Mouse (Mus musculus) forebrain, embryonic 13.5 days (tissue): Measurements from ENCODE around the gene Col9a3. TPM values are rescaled to one million over a fixed set of nuclear protein-coding genes. Genes with fewer than 3 reads are reported as not detected.

Source experiments
- ATAC-seq: fragments of 200-750 bp; cut with Nextera tagmentation; 2 replicates; pipeline ENCODE4 v1.8.0; 2017
- H3K27ac ChIP-seq: fragments of 300-500 bp; sonication (generic); 2 replicates; pipeline ENCODE4 v1.5.1; 2015; ENCODE audit warnings: inconsistent platforms, mild to moderate bottlenecking, moderate library complexity
- H3K27me3 ChIP-seq: fragments of 300-500 bp; sonication (generic); 2 replicates; pipeline ENCODE4 v1.6.1; 2015; ENCODE audit warnings: mild to moderate bottlenecking, inconsistent platforms
- H3K36me3 ChIP-seq: fragments of 300-500 bp; sonication (generic); 2 replicates; pipeline ENCODE4 v1.6.1; 2015; ENCODE audit warnings: mild to moderate bottlenecking, inconsistent platforms; ENCODE audit not compliant: poor library complexity, severe bottlenecking
- H3K4me1 ChIP-seq: fragments of 300-500 bp; sonication (generic); 2 replicates; pipeline ENCODE4 v1.6.1; 2015; ENCODE audit warnings: inconsistent platforms
- H3K4me2 ChIP-seq: fragments of 300-500 bp; sonication (generic); 2 replicates; pipeline ENCODE4 v1.6.1; 2015; ENCODE audit warnings: inconsistent platforms, mild to moderate bottlenecking, moderate library complexity
- H3K4me3 ChIP-seq: fragments of 300-500 bp; sonication (generic); 2 replicates; pipeline ENCODE4 v1.5.1; 2015; ENCODE audit warnings: mild to moderate bottlenecking, inconsistent platforms
- H3K9ac ChIP-seq: fragments of 300-500 bp; sonication (generic); 2 replicates; pipeline ENCODE4 v1.6.1; 2015; ENCODE audit warnings: mild to moderate bottlenecking, inconsistent platforms
- H3K9me3 ChIP-seq: fragments of 300-500 bp; sonication (generic); replicated peaks from 2 replicates; pipeline ENCODE4 v1.6.1; 2016; ENCODE audit warnings: inconsistent platforms
- WGBS: fragments of 180-500 bp; shearing (Covaris S2); methylation state at CpG from one replicate; pipeline ENCODE4 v1.1.7; 2015; 5-methylcytosine and 5-hydroxymethylcytosine counted together
- polyA plus RNA-seq: library from polyadenylated mRNA; unstranded; fragments of >200 nt; fragmentation: Nextera tagmentation; extraction: Ambion mirVana; gene quantifications from 2 replicates; pipeline ENCODE4 v1.2.1, GENCODE M21; 2015

The Col9a3 gene
- polyA plus RNA-seq, 1 experiment from 2014 or later = 17.4 TPM

DNA sequence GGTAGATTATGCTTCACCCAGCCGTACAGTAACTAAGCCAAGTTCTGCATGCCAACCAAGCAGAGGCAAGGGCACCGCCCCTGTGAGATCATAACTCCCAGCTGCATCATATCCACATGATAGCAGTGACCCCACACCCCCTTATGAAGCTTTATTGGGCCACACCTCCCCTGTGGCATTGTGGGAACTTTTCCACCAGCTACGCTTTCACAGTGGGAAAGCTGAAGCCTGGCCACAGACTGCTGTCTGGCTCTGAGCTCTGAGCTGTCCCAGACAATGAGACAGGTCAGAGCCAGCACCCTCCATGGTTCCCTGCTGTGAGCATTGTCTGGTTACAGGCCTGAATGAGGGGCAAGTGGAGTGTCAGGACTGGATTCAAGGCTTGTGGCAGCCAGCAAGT lies 16.6 kb upstream of the Col9a3 start, which contains the start of gene Mrgbp:
Gene Mrgbp (plus strand): TSS at position 303 of the 400 bp plus-strand sequence.
- Histone ChIP-seq H3K9ac (0 out of 2 replicates have a peak within 1 kb of the TSS, but pooled peaks have one; percentile 94), H3K9me3 (no peaks in the 10 kb centered on the region), H3K27ac (no peak within 1 kb of the TSS), H3K4me1 (peaks cover 21% of the 10 kb centered on the region), H3K4me3 (no peak within 1 kb of the TSS), H3K36me3 (peaks cover 18% of the 10 kb centered on the region), H3K4me2 (no peak within 1 kb of the TSS), H3K27me3 (peaks cover 6% of the 10 kb centered on the region; the same call in 1 of the 2 replicates)
- 76% methylated on average over 3 of the region's 3 CpGs for WGBS
- no peak for ATAC-seq

DNA sequence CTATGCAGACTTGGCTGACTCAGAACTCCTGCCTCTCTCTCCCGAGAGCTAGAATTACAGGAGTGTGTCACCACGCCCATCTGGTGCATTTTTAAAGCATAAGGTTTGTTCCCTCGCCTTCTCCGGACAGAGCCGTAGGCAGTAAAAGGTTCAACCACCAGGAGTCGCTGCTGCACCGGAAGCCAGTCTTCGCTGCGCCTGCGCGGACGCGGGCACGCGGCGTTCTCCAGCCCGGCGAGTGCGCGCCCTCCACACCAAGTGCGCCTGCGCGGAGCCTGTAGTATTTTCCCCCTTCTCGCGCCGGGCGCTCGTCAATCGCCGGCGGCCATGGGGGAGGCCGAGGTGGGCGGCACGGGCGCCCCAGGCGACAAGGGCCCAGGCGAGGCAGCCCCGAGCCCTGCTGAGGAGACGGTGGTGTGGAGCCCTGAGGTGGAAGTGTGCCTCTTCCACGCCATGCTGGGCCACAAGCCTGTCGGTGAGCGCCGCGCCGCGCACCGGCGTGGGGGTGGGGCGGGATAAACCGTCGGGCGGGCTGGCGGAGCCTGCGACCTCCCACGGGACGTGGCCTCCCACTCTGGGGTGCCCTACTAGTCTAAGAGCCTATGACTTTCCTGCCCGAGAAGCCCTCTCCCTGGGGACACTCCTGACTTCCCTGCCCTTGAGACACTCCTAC lies 15.0 kb upstream of the Col9a3 start:
- ATAC-seq = peak; percentile 80
- WGBS = under 1% methylated on average over 53 of the region's 57 CpGs

DNA sequence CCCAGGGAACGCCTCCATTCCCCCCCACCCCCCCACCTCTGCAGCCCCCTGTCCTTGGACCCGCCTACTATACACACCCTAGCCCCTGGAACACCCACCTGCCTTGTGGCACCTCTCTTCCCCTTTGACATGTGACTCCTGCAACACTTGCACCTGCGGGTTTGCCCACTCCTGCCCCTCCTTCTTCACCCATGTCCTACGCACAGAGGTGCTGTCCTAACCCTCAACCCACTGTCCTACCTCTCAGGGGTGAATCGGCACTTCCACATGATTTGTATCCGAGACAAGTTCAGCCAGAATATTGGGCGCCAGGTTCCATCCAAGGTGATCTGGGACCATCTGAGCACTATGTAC lies 14.5 kb upstream of the Col9a3 start:
- Histone ChIP-seq H3K9me3 (no peaks in the 10 kb centered on the region), H3K4me3 (peak overlapping the region; percentile 87), H3K36me3 (peaks cover 29% of the 10 kb centered on the region), H3K27me3 (peaks cover 6% of the 10 kb centered on the region; the same call in 1 of the 2 replicates), H3K9ac (peak overlapping the region; percentile 94), H3K4me2 (peak overlapping the region; percentile 83), H3K27ac (peak overlapping the region; percentile 54; the same call in 1 of the 2 replicates), H3K4me1 (peaks cover 21% of the 10 kb centered on the region)
- WGBS = 31% methylated on average over 7 of the region's 7 CpGs
- peak; percentile 20; the same call in 1 of the 2 replicates for ATAC-seq

More for the DNA sequence above, 15.0 kb upstream of the Col9a3 start:
- Histone ChIP-seq H3K27ac (peak overlapping the region; percentile 54), H3K9ac (peak overlapping the region; percentile 94), H3K9me3 (no peaks in the 10 kb centered on the region), H3K4me1 (peaks cover 21% of the 10 kb centered on the region), H3K4me2 (peak overlapping the region; percentile 83), H3K27me3 (peaks cover 6% of the 10 kb centered on the region; the same call in 1 of the 2 replicates), H3K36me3 (peaks cover 29% of the 10 kb centered on the region), H3K4me3 (peak overlapping the region; percentile 87)

DNA sequence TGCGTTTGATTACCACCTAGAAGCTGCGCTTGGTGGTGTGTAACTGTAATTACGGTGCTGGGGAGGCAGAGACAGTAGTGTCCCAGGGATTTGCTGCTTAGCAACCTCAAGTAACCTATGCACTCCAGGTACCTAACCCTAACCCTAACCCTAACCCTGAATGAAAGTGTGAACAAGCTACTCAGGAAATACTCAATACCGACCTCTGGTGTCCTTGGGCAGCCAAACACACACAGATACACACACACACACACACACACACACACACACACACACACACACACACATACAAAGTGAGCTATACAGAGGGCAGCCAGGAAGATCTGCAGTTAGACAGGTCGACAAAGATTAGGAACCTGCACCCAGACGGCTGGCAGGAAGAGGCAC lies 8.9 kb upstream of the Col9a3 start:
- H3K36me3 ChIP-seq = peaks cover 60% of the 10 kb centered on the region
- ATAC-seq = peak; percentile 16

DNA sequence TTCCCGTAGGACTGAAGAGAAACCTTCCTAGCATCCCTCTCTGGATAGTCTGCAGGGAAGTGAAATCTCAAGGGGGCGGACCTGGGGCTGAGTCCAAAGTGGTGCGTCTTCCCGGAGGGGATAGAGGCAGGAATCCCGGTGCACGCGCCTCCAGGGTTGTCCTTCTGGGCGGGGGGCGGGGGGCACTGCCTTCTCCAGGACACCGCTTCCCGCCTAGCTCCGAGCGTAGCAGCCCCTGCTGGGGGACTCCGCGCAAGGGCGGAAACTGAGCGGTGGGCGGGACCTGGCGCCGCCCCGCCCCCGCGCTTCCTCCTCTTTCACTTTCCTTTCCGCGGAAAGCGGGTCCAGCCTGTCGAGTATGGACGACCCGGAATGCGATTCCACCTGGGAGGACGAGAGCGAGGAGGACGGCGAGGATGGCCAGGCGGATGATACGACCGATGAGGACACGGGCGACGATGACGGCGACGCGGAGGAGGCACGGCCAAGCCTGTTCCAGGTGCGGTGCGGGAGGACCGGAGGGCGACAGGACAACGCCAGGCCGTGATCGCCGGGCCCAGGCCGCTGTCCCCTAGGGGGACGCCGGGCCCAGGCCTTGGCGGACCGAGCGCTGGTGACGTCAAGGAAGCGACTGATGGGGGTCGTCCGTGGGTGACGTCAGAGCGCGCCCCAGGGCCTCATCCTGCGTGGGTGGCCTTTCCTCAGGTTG lies 8.3 kb upstream of the Col9a3 start, which contains the start of gene Ogfr:
Gene Ogfr (plus strand): TSS at position 123 of the 709 bp plus-strand sequence.
- WGBS = under 1% methylated on average over 65 of the region's 67 CpGs
- peak; percentile 93 for ATAC-seq
- H3K36me3 ChIP-seq = peaks cover 63% of the 10 kb centered on the region
- peak within 1 kb of the TSS; percentile 76 for H3K4me3 ChIP-seq
- peak within 1 kb of the TSS; percentile 88 for H3K4me2 ChIP-seq
- H3K9me3 ChIP-seq = no peaks in the 10 kb centered on the region
- H3K9ac ChIP-seq = peak within 1 kb of the TSS; percentile 90
- H3K27ac ChIP-seq = peak within 1 kb of the TSS; percentile 90
- peaks cover 21% of the 10 kb centered on the region for H3K4me1 ChIP-seq
- no peaks in the 10 kb centered on the region for H3K27me3 ChIP-seq

More for the DNA sequence above, 8.9 kb upstream of the Col9a3 start:
- Histone ChIP-seq H3K27ac (peak overlapping the region; percentile 90), H3K4me2 (peak overlapping the region; percentile 88), H3K9ac (peak overlapping the region; percentile 90), H3K4me3 (peak overlapping the region; percentile 76), H3K4me1 (peaks cover 26% of the 10 kb centered on the region), H3K9me3 (no peaks in the 10 kb centered on the region), H3K27me3 (no peaks in the 10 kb centered on the region)
- 44% methylated on average over 6 of the region's 6 CpGs for WGBS

DNA sequence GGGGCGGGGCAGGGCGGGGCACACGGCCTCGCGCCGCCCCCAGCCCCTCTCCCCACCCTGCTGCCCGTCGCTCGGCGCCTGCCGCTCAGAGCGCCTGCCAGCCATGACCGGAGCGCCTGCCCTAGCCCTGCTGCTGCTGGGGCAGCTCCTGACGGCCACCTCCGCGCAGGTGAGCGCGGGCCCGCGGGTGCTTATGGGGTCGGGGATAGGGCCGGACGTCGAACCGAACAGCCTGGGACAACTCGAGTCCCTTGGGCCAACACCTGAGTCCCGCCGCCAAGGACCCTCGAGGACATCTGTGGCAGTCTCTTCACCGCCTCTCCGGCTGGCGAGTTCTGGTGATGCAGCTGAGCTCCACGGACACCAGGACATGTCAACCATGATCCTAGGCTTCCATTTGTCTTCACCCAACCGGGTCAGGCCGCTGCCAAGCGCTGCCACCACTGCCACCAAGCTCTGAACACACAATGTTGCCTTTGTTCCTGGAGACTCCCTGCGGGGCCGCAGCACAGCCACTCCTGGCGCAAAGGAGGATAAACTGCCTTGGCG lies 641 bp downstream of the Col9a3 start:
- Histone ChIP-seq H3K4me2 (peak overlapping the region; percentile 70), H3K4me3 (peak overlapping the region; percentile 43), H3K27ac (no peak overlapping the region; the same call in 1 of the 2 replicates), H3K27me3 (peaks cover 27% of the 10 kb centered on the region), H3K9ac (peak overlapping the region; percentile 65), H3K9me3 (no peaks in the 10 kb centered on the region), H3K4me1 (peaks cover 25% of the 10 kb centered on the region), H3K36me3 (peaks cover 31% of the 10 kb centered on the region)
- under 1% methylated on average over 32 of the region's 41 CpGs for WGBS
- ATAC-seq = peak; percentile 52; the same call in 1 of the 2 replicates

DNA sequence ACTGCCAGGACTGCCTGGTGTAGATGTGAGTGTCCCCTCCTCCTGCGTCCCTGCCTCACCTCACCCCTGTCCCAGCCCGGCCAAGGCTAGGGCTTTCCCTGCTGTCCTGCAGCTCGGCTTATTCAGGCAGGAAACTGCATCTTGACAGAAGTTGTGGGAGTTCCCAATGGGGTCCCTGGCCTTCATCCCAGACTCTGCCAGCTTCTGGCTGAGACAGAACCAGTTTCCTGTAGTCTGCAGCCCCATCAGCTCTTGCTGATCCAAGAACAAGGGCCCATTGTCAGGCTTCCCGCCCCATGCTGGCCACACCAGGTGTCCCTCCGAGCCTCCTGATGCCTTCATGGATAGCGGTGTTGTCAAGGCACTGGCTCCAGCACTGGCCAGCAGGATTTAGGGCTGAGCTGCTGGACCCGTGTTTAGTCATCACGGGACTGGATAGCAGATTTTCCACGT lies 3.0 kb downstream of the Col9a3 start:
- WGBS = 7% methylated on average over 9 of the region's 9 CpGs
- peaks cover 27% of the 10 kb centered on the region for H3K27me3 ChIP-seq
- ATAC-seq = peak; percentile 54; the same call in 1 of the 2 replicates
- H3K4me3 ChIP-seq = no peak overlapping the region
- H3K36me3 ChIP-seq = peaks cover 8% of the 10 kb centered on the region
- H3K4me2 ChIP-seq = 0 out of 2 replicates have a peak overlapping the region, but pooled peaks have one; percentile 3
- H3K9ac ChIP-seq = no peak overlapping the region; the same call in 1 of the 2 replicates
- peak overlapping the region; percentile 12; the same call in 1 of the 2 replicates for H3K27ac ChIP-seq
- H3K4me1 ChIP-seq = peaks cover 28% of the 10 kb centered on the region
- no peaks in the 10 kb centered on the region for H3K9me3 ChIP-seq

DNA sequence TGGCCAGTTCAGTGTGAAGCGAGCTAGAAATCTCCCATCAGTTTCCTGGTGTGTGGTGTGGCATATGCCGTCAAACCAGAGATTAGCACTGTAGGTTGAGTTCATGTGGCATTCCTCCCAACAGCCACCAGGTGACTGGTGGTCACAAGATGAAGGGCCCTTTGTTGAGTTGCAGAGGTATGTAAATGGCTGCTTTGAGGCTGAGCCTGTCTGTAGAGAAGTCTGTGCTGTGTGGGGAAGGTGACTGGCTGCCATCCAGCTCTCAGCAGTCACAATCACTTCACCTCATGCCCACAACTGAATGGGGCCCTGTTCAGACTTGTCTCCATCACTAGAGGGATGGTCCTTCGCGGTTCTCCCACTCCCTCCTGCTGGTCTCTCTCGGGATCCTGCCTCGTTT lies 7.2 kb downstream of the Col9a3 start:
- ATAC-seq = no peak
- no peaks in the 10 kb centered on the region for H3K36me3 ChIP-seq
- WGBS = 50% methylated on average over 6 of the region's 6 CpGs

DNA sequence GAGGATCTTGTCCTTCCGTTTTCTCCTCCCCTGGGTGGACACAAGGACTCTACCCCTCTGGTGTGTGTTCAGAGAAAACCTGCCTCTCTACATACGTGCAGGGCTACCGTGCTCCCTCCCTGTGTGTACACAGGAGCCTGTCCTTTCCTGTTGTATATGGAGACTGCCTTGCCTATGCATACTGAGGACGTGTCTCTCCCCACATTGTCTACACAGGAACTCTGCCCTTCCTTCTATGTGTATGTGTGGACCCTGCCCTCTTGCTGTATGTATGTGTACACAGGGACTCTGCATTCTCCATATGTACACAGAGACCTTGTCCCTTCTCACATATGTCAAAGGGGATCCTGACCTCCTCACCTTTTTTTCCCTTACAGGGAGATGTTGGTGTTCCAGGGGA lies 12.7 kb downstream of the Col9a3 start:
- Histone ChIP-seq H3K9me3 (no peaks in the 10 kb centered on the region), H3K27ac (no peak overlapping the region), H3K9ac (no peak overlapping the region), H3K27me3 (no peaks in the 10 kb centered on the region), H3K36me3 (no peaks in the 10 kb centered on the region), H3K4me1 (no peaks in the 10 kb centered on the region), H3K4me3 (no peak overlapping the region), H3K4me2 (no peak overlapping the region)
- WGBS = 79% methylated on average over 4 of the region's 4 CpGs
- ATAC-seq = no peak

More for the DNA sequence above, 7.2 kb downstream of the Col9a3 start:
- Histone ChIP-seq H3K4me3 (no peak overlapping the region), H3K4me2 (no peak overlapping the region), H3K9ac (no peak overlapping the region), H3K27me3 (no peaks in the 10 kb centered on the region), H3K27ac (0 out of 2 replicates have a peak overlapping the region, but pooled peaks have one; percentile 31), H3K9me3 (no peaks in the 10 kb centered on the region), H3K4me1 (peaks cover 14% of the 10 kb centered on the region)

DNA sequence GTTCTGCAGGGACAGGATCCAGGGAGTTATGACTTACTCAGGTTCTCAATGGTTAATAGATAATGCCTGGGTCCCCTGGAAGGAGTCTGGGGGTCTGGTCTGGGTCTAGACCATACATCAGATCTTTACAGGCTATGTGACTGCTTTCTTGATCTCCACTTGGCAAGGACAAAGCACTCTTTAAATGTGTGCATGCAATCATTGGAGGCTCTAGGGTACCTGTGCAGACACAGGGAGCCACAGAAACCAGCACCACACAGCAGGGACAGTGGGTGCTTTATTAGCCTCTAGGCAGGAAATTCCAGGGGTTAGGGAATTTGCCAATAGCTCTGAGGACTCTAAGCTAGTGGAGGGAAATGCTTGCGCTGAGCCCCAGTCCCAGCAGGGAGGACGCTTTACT lies 14.3 kb downstream of the Col9a3 start:
- Histone ChIP-seq H3K4me1 (no peaks in the 10 kb centered on the region), H3K9ac (no peak overlapping the region), H3K36me3 (no peaks in the 10 kb centered on the region), H3K4me2 (no peak overlapping the region), H3K27me3 (no peaks in the 10 kb centered on the region), H3K4me3 (no peak overlapping the region), H3K27ac (no peak overlapping the region), H3K9me3 (no peaks in the 10 kb centered on the region)
- ATAC-seq = no peak
- 76% methylated on average over 2 of the region's 2 CpGs for WGBS

DNA sequence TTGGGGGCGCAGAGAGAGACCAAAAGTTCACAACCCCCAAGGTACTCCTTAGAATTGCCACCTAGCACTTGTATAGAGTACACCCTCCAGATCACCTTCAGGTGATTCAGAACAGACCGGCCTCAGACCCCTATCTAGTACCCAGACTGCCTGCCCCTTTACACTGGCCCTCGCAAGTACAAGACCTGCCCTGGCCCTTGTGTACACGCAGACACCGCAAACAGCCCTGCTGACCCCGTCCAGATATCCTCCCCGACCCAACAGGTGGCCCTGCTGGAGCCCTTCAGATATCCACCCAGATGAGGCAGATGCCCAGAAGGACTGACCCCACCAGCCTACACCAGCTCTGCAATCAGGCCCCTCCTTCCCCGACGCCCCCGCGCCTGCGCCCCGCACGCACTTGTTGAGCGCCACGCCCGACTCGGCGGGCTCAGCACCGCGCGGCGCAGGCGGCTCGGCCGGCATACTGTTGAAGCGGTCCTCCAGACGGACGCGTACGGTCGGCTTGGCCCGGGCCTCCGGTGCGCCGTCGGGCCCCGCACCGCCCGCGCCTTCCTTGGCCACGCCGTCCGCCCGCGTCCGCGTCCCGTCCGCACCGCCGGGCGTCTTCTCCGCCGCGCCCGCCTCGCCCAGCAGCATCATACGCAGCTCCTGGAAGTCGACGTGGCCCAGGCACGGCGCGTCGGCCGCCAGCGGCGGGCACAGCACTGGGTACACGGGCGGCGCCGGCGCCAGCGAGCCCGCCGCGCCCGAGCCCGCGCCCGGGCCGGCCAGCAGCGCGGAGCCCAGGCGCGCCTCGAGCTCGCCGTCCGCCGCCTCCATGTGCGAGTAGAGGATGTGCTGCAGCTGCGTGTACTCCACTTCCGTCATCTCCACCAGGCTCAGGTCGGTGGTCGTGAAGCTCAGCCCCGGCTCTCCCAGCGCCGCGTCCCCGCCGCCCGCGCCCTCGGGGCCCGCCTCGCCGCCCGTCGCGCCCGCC lies 44.3 kb downstream of the Col9a3 start:
- peak; percentile 30; the same call in 1 of the 2 replicates for ATAC-seq
- Histone ChIP-seq H3K4me3 (peak overlapping the region; percentile 37), H3K9me3 (peaks cover 22% of the 10 kb centered on the region), H3K36me3 (no peaks in the 10 kb centered on the region), H3K4me1 (peaks cover 5% of the 10 kb centered on the region; the same call in 1 of the 2 replicates), H3K27ac (no peak overlapping the region), H3K9ac (no peak overlapping the region), H3K27me3 (peaks cover 65% of the 10 kb centered on the region), H3K4me2 (peak overlapping the region; percentile 51)
- 3% methylated on average over 73 of the region's 112 CpGs for WGBS
